Mouse (Mus musculus) ZHBTc4 (cell line): ENCODE measurements around the gene Mrgprd.

Experiments
- DNase-seq: peaks from one replicate; pipeline ENCODE4 v3.0.0-alpha.2; 2011; ENCODE audit warnings: low read depth, low spot score

The Mrgprd gene

GRCm38 (mm10) chr7:145302488-145303285 lies 11.9 kb upstream of the Mrgprd start:
- peak; percentile 94 for DNase-seq

- DNase-seq, result no peak
Measured at GRCm38 (mm10) chr7:145304153-145304552, 10.5 kb upstream of the Mrgprd start.

GRCm38 (mm10) chr7:145307636-145308035 lies 7.0 kb upstream of the Mrgprd start:
- no peak for DNase-seq

- DNase-seq, result no peak
Measured at GRCm38 (mm10) chr7:145308061-145308675, 6.5 kb upstream of the Mrgprd start.

- DNase-seq, result no peak
Measured at GRCm38 (mm10) chr7:145308866-145309265, 5.8 kb upstream of the Mrgprd start.

GRCm38 (mm10) chr7:145309877-145310276 lies 4.8 kb upstream of the Mrgprd start:
- no peak for DNase-seq

- no peak for DNase-seq
Measured at GRCm38 (mm10) chr7:145310526-145310925, 4.1 kb upstream of the Mrgprd start.

- DNase-seq, result no peak
Measured at GRCm38 (mm10) chr7:145312137-145312536, 2.5 kb upstream of the Mrgprd start.

GRCm38 (mm10) chr7:145317522-145317921 lies 2.9 kb downstream of the Mrgprd start:
- DNase-seq, result no peak

GRCm38 (mm10) chr7:145319481-145319880 lies 4.8 kb downstream of the Mrgprd start:
- no peak for DNase-seq

GRCm38 (mm10) chr7:145323607-145324006 lies 9.0 kb downstream of the Mrgprd start:
- DNase-seq, result no peak

GRCm38 (mm10) chr7:145325697-145326096 lies 11.1 kb downstream of the Mrgprd start:
- DNase-seq, result peak; percentile 76

GRCm38 (mm10) chr7:145329982-145330381 lies 15.3 kb downstream of the Mrgprd start:
- DNase-seq, result no peak

GRCm38 (mm10) chr7:145330641-145331040 lies 16.0 kb downstream of the Mrgprd start:
- DNase-seq, result no peak

- DNase-seq, result no peak
Measured at GRCm38 (mm10) chr7:145332376-145333041, 17.9 kb downstream of the Mrgprd start.

GRCm38 (mm10) chr7:145333936-145334335 lies 19.3 kb downstream of the Mrgprd start:
- DNase-seq, result no peak

- DNase-seq, result no peak
Measured at GRCm38 (mm10) chr7:145334428-145335027, 19.9 kb downstream of the Mrgprd start.

- no peak for DNase-seq
Measured at GRCm38 (mm10) chr7:145335199-145335598, 20.6 kb downstream of the Mrgprd start.

- DNase-seq, result no peak
Measured at GRCm38 (mm10) chr7:145335616-145336332, 21.1 kb downstream of the Mrgprd start.

- no peak for DNase-seq
Measured at GRCm38 (mm10) chr7:145337889-145338288, 23.3 kb downstream of the Mrgprd start.

GRCm38 (mm10) chr7:145340248-145340904 lies 25.7 kb downstream of the Mrgprd start:
- DNase-seq, result no peak
